Mouse (Mus musculus): ENCODE results near the gene Mmp14. TPM values are rescaled to one million over a fixed set of nuclear protein-coding genes. Genes with fewer than 3 reads are reported as not detected.
A peak's percentile ranks its signal among the peaks of the same experiment; 100 is the strongest.

Gene Mmp14
- total and polyA plus RNA-seq, 2 experiments from 2014 or later: 60.9 to 73.2 TPM

DNA sequence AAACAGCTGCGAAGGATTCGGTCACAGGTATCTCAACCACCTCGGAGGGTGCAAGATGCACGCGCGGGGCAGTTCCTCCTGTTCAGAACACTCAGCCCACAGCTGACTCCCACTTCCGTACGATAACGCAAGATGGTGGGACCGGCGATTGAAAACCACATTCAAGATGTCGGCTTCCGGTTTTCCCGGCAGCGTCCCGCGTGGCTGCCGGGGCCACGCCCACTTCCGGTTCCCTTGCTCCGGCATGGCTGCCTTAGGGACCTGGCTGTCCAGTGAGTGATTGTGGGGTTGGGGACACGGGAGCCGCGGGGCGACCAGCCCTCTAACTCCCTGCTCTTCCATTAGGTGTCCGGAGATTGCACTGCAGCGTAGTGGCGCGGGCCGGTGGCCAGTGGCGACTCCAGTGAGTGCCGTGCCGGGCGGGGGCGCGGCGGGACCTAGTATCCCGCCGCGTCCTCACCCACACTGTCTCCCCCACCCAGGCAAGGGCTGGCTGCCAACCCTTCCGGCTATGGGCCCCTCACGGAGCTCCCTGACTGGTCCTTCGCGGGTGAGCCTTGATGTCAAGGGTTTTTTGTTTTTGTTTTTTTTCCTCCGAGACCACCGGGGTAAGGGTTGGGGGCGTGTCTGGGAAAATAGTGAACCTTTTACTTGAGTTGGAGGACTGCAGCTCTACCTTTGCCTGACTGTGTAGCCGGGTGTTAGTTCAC is 4.6 kb upstream of the Mmp14 start, which contains the start of gene Mrpl52:
Gene Mrpl52 (plus strand): TSS at position 221 of the 710 bp plus-strand sequence.
- ATAC-seq (ENCODE audit: insufficient read depth, low read depth): peak; percentile 75
- Histone ChIP-seq H3K36me3 (replicated peaks; ENCODE audit: control insufficient read depth, insufficient read depth, low read length) (peaks cover 5% of the 10 kb centered on the region), H3K9me3 (replicated peaks; ENCODE audit: control insufficient read depth, low read length) (no peaks in the 10 kb centered on the region), H3K4me2 (ENCODE audit: low read depth, low read length) (peak within 1 kb of the TSS; percentile 83), H3K27ac (ENCODE audit: low read depth) (peak within 1 kb of the TSS; percentile 91), H3K27me3 (ENCODE audit: control insufficient read depth, insufficient read depth, low read length) (no peaks in the 10 kb centered on the region), H3K9ac (replicated peaks; ENCODE audit: low read depth, low read length) (peak within 1 kb of the TSS; percentile 70), H3K4me3 (ENCODE audit: low read depth, low read length) (peak within 1 kb of the TSS; percentile 77), H3K4me1 (ENCODE audit: control insufficient read depth, insufficient read depth) (peaks cover 18% of the 10 kb centered on the region)
- no peak for TF ChIP-seq CTCF (IDR thresholded peaks at IDR 0.05; ENCODE audit: low read depth)
- TF ChIP-seq EP300 (IDR thresholded peaks at IDR 0.05; ENCODE audit: low read depth): peak; percentile 86; the same call in 1 of the 2 replicates
- under 1% methylated on average over 48 of the region's 48 CpGs for WGBS
- DNase-seq (ENCODE audit: low spot score): peak; percentile 93

DNA sequence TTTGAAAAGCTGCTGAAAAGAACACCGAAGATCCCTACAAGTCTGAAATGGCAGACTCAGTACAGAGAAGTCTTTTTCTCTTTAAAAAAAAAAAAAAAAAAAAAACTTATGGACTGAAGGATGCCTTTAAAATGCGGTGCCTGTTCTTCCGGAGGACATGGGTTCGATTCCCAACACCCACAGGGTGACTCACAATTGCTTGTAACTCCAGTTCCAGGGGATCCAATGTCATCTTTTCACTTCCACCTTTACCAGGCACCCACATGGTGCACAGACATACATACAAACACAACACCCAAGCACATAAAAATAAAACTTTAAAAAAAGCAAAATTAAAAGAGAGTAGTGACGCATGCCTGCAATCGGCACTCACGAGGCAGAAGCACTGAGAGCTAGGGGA is 3.7 kb upstream of the Mmp14 start:
- 88% methylated on average over 7 of the region's 7 CpGs for WGBS
- H3K36me3 ChIP-seq (replicated peaks; ENCODE audit: control insufficient read depth, insufficient read depth, low read length): peaks cover 5% of the 10 kb centered on the region
- DNase-seq (ENCODE audit: low spot score): no peak
- TF ChIP-seq CTCF (IDR thresholded peaks at IDR 0.05; ENCODE audit: low read depth) (no peak), EP300 (IDR thresholded peaks at IDR 0.05; ENCODE audit: low read depth) (no peak)
- H3K27me3 ChIP-seq (ENCODE audit: control insufficient read depth, insufficient read depth, low read length): no peaks in the 10 kb centered on the region
- ATAC-seq (ENCODE audit: insufficient read depth, low read depth): no peak
- no peaks in the 10 kb centered on the region for H3K9me3 ChIP-seq (replicated peaks; ENCODE audit: control insufficient read depth, low read length)
- no peak overlapping the region for H3K4me3 ChIP-seq (ENCODE audit: low read depth, low read length)
- H3K27ac ChIP-seq (ENCODE audit: low read depth): no peak overlapping the region
- H3K4me1 ChIP-seq (ENCODE audit: control insufficient read depth, insufficient read depth): peaks cover 18% of the 10 kb centered on the region
- H3K4me2 ChIP-seq (ENCODE audit: low read depth, low read length): peak overlapping the region; percentile 83; the same call in 1 of the 2 replicates
- H3K9ac ChIP-seq (replicated peaks; ENCODE audit: low read depth, low read length): no peak overlapping the region

DNA sequence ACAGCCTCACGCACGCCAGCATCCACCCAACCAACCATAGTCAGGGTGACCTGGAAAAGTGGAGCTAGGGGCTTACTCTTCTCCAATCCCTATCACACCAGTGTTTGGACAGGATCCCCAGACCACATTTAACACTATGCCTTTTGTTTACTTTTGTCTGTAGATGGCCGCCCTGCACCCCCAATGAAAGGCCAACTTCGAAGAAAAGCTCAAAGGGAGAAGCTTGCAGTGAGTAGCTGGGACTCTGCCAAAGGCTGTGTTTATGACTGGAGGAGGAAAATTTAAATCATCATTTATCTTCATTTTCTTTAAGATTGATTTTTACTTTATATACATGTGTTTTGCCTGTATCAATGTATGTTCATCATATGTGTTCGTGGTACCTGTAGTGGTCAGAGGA is 3.0 kb upstream of the Mmp14 start:
- Histone ChIP-seq H3K9me3 (replicated peaks; ENCODE audit: control insufficient read depth, low read length) (no peaks in the 10 kb centered on the region), H3K36me3 (replicated peaks; ENCODE audit: control insufficient read depth, insufficient read depth, low read length) (peaks cover 5% of the 10 kb centered on the region), H3K9ac (replicated peaks; ENCODE audit: low read depth, low read length) (no peak overlapping the region), H3K4me3 (ENCODE audit: low read depth, low read length) (no peak overlapping the region), H3K4me2 (ENCODE audit: low read depth, low read length) (no peak overlapping the region), H3K4me1 (ENCODE audit: control insufficient read depth, insufficient read depth) (peaks cover 23% of the 10 kb centered on the region), H3K27ac (ENCODE audit: low read depth) (no peak overlapping the region), H3K27me3 (ENCODE audit: control insufficient read depth, insufficient read depth, low read length) (no peaks in the 10 kb centered on the region)
- DNase-seq (ENCODE audit: low spot score) (no peak), ATAC-seq (ENCODE audit: insufficient read depth, low read depth) (no peak)
- TF ChIP-seq EP300 (IDR thresholded peaks at IDR 0.05; ENCODE audit: low read depth) (no peak), CTCF (IDR thresholded peaks at IDR 0.05; ENCODE audit: low read depth) (no peak)
- WGBS: 89% methylated on average over 5 of the region's 5 CpGs

DNA sequence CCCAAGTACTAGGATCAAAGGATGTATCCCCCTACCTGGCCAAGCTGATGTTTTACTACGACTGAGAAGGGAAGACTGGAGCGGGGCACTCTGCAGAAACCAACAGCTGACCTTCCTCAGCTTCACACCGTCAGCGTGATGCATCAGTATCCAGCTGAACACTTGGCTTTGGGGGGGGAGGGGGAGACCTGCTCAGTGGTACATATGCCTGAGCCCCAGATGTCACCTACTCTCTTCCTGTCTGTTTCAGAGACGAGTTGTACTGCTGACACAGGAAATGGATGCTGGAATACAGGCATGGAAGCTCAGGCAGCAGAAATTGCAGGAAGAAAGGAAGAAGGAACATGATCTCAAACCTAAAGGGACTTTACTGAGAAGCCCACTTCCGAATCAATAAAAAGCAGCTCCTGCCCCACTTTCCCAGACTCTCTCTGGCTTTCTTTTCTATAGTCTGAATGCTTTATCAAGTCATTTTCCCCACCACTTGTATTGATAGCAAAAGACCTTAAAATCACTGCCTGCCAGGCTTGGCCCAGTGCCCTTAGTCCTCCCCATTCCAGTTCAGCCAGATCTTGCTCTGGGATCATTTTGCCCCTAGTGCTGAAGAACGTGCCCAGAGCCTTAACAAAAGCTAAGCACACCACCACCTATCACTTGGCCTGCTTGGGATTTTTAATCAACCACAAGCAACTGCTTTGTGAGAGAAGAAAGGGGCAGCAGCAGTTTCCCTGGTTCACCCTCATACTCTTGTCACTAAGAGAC is 1.9 kb upstream of the Mmp14 start:
- Histone ChIP-seq H3K27me3 (ENCODE audit: control insufficient read depth, insufficient read depth, low read length) (no peaks in the 10 kb centered on the region), H3K4me3 (ENCODE audit: low read depth, low read length) (no peak overlapping the region), H3K4me2 (ENCODE audit: low read depth, low read length) (peak overlapping the region; percentile 81; the same call in 1 of the 2 replicates), H3K9me3 (replicated peaks; ENCODE audit: control insufficient read depth, low read length) (no peaks in the 10 kb centered on the region), H3K27ac (ENCODE audit: low read depth) (peak overlapping the region; percentile 94), H3K36me3 (replicated peaks; ENCODE audit: control insufficient read depth, insufficient read depth, low read length) (peaks cover 5% of the 10 kb centered on the region), H3K4me1 (ENCODE audit: control insufficient read depth, insufficient read depth) (peaks cover 33% of the 10 kb centered on the region), H3K9ac (replicated peaks; ENCODE audit: low read depth, low read length) (no peak overlapping the region; the same call in 1 of the 2 replicates)
- ATAC-seq (ENCODE audit: insufficient read depth, low read depth) (no peak), DNase-seq (ENCODE audit: low spot score) (no peak)
- no peak for TF ChIP-seq CTCF (IDR thresholded peaks at IDR 0.05; ENCODE audit: low read depth)
- TF ChIP-seq EP300 (IDR thresholded peaks at IDR 0.05; ENCODE audit: low read depth): no peak
- 40% methylated on average over 7 of the region's 7 CpGs for WGBS

DNA sequence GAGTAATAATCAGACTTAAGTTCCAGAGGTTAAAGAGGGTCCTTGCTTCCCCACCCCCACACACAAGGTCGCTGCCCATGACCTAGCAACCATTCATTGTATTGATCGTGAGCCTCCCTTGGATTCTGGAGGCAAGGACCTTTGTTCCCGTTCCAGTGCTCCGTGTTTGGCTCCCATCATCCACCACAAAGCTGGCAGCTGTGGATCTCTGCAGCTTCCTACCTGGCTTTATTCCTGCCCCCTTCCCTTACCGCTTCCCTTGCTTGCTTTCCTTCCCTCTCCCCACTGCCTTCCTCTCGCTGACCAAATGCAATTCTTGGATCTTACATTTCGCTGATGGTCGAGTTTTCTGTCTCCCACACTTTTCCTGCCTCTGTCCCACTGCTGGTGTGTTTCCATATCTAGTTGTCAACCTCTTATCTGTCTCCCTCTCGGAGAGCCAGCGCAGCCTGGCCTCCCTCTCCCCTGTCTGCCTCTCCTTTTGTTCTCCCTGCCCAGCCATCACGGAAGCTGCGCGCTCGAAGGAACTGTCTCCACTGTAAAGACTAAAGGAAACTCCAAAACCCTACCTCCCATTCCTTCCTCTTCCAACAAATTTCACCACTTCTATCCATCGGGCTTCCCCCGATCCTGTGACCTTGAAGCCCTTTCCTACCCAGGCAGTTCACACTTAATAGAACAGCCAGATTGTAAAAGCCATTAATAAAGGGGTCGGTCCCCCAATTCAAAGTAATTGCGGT is 836 bp upstream of the Mmp14 start:
- Histone ChIP-seq H3K4me3 (ENCODE audit: low read depth, low read length) (peak overlapping the region; percentile 80), H3K9ac (replicated peaks; ENCODE audit: low read depth, low read length) (peak overlapping the region; percentile 95), H3K36me3 (replicated peaks; ENCODE audit: control insufficient read depth, insufficient read depth, low read length) (peaks cover 5% of the 10 kb centered on the region), H3K4me2 (ENCODE audit: low read depth, low read length) (peak overlapping the region; percentile 81), H3K9me3 (replicated peaks; ENCODE audit: control insufficient read depth, low read length) (no peaks in the 10 kb centered on the region), H3K27me3 (ENCODE audit: control insufficient read depth, insufficient read depth, low read length) (no peaks in the 10 kb centered on the region), H3K27ac (ENCODE audit: low read depth) (peak overlapping the region; percentile 94), H3K4me1 (ENCODE audit: control insufficient read depth, insufficient read depth) (peaks cover 33% of the 10 kb centered on the region)
- DNase-seq (ENCODE audit: low spot score) (peak; percentile 49), ATAC-seq (ENCODE audit: insufficient read depth, low read depth) (no peak)
- TF ChIP-seq CTCF (IDR thresholded peaks at IDR 0.05; ENCODE audit: low read depth) (no peak), EP300 (IDR thresholded peaks at IDR 0.05; ENCODE audit: low read depth) (no peak)
- 5% methylated on average over 18 of the region's 18 CpGs for WGBS
